Mouse (Mus musculus): Measurements from ENCODE around the gene Krt7.

Gene Krt7

DNA sequence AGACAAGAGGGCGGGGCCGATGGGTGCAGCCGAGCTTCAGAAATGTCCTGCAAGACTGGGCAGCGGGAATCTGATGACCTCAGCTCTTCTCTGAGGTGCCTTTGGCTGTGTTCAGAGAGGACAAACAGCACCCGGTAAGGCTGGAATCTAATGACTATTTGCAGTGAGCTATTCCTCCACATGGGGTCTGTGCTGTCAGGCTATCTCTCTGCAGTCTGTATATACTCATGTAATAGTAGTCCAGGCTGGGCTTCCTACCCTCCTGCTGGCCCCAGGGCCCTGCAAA, 34.1 kb upstream of the Krt7 start:
- no peak for DNase-seq (ENCODE audit: low spot score in 2 of 2)

DNA sequence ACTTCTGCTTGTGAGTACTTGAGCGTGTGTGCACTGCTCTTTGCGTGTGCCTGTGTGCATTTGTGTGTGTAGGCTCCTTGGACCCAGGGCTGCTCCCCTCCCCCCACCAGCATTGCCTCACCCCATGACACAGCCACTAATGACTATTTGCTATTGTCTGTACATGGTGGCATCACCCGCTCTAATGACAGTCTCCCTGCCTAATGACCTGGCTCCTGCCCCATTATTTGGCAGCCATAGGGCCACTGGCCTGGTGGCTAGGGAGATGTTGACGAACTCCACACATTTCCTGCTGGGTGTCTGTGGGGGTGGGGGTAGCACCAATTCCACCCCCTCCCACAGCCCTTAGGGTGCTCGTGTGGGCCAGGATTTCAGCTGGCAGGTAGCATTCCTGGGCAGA, 32.2 kb upstream of the Krt7 start:
- no peak for DNase-seq (ENCODE audit: low spot score in 2 of 2)

DNA sequence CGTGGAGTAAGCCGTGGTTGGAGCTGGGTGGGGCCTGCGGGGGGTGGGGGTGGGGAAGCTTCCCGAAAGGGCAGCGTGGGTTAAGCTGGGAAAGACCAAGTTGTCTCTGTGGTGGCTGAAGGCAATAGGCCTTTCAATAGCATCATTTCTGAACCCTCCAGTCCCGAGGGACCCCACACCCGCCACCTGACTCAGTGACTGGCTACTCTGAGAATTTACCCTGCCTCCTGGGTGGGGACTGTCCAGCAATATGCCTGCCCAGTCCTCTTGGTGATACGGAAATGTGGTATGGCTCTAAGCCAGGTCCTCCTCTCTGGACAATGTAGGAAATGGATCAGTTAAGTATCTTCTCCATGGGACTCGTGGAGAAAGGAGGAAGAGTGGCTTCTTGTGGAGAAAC, 29.1 kb upstream of the Krt7 start:
- DNase-seq (ENCODE audit: low spot score in 2 of 2): no peak

- DNase-seq (ENCODE audit: low spot score in 2 of 2): no peak
These were observed 28.0 kb upstream of the Krt7 start for GRCm38 (mm10) chr15:101382811-101383210.

DNA sequence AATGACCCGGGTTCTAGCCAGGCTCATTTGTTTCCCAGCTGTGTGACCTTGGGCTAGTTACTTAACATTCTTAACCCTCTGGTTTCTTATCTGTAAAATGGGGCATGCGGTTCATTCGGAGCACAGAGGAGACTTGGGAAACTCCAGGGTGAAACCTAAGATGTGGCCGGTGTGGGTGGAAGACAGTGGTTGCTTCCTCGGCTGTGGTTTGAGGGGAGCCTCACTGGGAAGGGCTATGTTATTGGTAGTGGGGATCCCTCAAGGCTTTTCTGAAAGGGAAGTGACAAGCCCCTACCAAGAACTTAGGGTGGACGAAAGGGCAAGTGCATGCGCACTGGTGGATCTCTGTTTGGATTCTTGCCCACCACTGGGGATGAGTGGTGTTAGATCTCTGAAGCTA, 26.2 kb upstream of the Krt7 start:
- DNase-seq (ENCODE audit: low spot score in 2 of 2): no peak

DNA sequence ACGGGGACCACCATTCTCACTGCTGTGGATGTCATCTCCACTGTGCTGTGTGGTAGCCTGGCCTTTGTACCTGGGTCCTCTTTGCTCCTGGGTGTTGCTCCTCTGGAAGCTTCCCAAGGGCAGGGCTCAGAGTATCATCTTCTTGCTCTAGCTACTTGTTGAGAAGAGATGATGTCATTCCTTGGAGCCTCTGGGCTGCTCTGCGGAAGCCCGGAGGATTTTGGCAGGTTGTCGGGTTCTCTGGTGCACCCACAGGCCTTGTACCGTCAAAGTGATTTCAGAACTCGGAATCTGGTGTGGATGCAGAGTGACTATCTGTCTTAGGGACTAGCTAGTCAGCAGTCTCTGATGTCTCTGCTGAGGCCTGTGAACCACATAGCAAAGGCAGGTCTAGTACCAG, 25.8 kb upstream of the Krt7 start:
- no peak for DNase-seq (ENCODE audit: low spot score in 2 of 2)

GRCm38 (mm10) chr15:101387176-101387575, 23.7 kb upstream of the Krt7 start:
- no peak for DNase-seq (ENCODE audit: low spot score in 2 of 2)

DNA sequence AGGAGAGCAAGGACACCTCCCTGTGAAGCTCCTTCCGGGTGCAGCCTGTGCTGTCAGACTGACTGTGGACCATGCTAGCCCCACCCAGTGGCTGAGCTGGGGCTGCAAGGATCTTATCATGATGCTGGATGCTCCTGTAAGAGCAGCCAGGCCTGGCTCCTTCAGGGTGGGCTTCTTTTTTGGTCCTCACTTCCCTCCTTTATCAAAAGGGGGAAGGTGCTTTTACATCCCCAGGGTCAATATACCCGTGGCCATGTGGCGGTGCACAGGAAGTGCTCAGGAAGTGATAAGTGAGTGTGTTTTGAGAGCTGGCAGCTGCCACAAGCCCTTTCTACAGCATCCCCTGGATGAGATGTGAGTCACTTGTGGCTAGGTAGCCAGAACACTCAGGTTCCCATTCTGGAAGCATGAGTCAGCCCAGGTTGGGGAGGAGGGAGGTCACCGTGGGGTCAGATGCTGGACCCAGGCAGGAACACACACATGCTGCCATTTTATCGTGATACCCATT, 22.8 kb upstream of the Krt7 start:
- DNase-seq (ENCODE audit: low spot score in 2 of 2): peak in 1 of 2 experiments; percentile 68

DNA sequence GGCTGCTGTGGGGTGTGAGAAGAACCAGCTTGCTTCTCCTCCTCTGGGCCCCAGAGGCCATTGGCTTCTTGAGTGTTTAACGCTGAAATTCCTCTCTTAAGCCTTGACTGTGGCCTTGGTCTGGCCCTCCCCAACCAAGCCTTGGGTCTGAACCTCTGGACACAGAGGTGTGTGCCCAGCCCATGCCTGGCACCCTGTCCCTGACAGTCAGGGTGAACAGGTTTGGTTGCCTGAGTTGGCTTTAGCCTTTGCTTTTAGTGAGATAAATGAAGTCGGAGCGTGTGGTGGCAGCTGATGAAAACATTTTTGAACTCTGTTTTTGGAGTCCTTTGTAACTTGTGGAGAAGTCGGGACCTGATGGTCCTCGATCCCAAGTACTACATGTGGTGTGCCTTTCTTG, 20.6 kb upstream of the Krt7 start:
- no peak for DNase-seq (ENCODE audit: low spot score in 2 of 2)

GRCm38 (mm10) chr15:101392251-101392650, 18.6 kb upstream of the Krt7 start:
- DNase-seq (ENCODE audit: low spot score in 2 of 2): no peak

GRCm38 (mm10) chr15:101394908-101395307, 15.9 kb upstream of the Krt7 start:
- no peak for DNase-seq (ENCODE audit: low spot score in 2 of 2)

DNA sequence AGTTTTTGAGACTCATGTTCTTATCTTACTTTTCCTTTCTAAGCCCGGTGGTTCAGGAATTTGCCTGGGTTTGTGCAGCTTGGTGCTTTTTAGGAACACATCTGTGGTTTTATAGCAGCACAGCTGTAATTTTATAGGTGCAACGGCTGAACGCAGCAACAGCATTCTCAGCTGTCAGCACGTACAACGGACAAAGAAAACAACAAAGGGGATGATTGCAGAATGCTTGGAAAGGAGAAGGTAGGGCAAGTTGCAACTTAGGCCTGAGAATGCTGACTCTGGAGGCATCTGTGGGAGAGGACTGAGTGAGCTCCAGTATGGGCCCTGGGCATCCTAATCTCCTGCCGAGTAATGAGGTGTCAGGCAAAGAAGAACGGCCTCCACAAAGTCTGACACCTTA, 14.4 kb upstream of the Krt7 start:
- DNase-seq (ENCODE audit: low spot score in 2 of 2): no peak

GRCm38 (mm10) chr15:101396921-101397320, 13.9 kb upstream of the Krt7 start:
- DNase-seq (ENCODE audit: low spot score in 2 of 2): no peak

GRCm38 (mm10) chr15:101397683-101398082, 13.2 kb upstream of the Krt7 start:
- no peak for DNase-seq (ENCODE audit: low spot score in 2 of 2)

- DNase-seq (ENCODE audit: low spot score in 2 of 2): no peak
These were observed 12.6 kb upstream of the Krt7 start for GRCm38 (mm10) chr15:101398269-101398668.

GRCm38 (mm10) chr15:101412188-101412587, 1.3 kb downstream of the Krt7 start:
- no peak for DNase-seq (ENCODE audit: low spot score in 2 of 2)

- no peak for DNase-seq (ENCODE audit: low spot score in 2 of 2)
These were observed 3.2 kb downstream of the Krt7 start for GRCm38 (mm10) chr15:101413916-101414635.

- DNase-seq (ENCODE audit: low spot score in 2 of 2): no peak
These were observed 4.1 kb downstream of the Krt7 start for GRCm38 (mm10) chr15:101414807-101415565.

DNA sequence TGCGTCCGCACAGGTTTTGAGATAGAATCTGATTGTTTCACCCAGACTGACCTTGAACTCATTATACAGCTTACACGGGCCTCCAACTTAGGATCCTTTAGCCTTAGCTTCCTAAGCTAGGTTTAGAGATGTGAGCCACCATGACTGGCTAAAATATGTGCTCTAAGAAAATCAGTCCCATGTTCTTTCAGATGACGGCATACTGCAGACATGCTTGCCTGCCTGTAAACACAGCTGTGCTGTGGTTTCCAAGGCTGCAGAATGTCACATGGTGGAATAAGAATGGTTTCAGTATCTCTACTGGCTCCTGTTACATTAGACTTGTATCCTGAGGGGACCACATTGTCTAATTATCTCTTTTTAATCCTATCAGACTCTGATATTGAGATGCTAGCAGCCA, 8.1 kb downstream of the Krt7 start:
- no peak for DNase-seq (ENCODE audit: low spot score in 2 of 2)

DNA sequence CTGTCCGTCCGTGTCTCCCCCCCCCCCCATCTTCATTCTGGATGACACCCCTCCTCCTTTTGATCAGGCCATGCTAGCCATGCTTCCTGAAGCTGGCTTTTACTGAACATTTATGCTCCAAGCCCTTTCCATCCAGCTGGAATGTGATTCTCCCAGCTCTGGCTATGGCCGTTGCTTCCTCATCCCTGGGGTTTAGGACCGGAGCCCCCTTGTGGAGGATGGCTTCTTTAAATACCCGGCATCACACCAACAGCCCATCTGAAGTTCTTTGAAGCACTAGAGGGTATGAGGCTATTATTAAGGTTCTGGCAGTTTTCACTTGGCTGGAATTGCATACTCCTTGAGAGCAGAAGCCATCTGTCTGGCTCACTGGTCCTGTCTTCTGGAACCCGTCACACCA, 10.1 kb downstream of the Krt7 start:
- DNase-seq (ENCODE audit: low spot score in 2 of 2): no peak

- no peak for DNase-seq (ENCODE audit: low spot score in 2 of 2)
These were observed 14.1 kb downstream of the Krt7 start for GRCm38 (mm10) chr15:101424914-101425313.

DNA sequence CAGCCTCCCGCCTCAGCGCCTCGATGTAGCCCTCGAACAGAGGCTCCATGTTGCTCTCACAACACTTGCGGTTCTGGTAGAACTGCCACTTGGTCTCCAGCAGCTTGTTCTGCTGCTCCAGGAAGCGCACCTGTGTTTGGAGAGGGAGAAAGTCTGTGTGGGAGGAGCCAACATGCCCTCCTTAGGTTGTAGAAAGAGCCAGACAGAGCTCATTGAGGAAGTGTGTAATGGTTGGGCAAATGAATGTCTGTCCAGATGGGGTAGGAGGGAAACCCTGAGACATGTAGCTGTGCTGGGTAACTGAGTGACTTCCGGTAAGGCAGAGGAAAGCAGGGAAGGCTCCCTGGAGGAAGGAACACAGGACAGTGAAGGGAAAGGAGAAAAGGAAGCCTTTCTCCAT, 25.8 kb downstream of the Krt7 start:
- DNase-seq (ENCODE audit: low spot score in 2 of 2): no peak

DNA sequence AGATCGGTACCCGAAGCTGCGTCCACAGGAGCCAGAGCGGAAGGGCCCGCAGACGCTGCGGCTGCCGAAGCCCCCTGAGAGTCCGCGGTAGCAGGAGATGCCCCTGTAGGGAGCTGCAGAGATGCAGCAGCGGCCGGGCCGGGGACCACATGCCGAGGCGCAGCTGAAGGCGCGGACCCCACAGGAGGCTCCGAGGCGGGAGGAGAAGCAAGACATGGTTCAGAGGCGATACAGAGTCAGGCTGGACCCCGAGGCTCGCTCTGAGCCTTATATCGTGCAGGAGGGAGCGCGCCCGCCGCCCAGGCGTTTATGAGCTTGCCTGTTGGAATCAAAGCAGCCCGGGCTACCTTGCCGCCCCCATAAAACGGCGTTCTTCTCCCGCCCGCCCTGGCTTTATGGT, 27.7 kb downstream of the Krt7 start, which contains the start of gene Krt87:
Krt87 (minus strand) TSS at position 250 of the 400 bp plus-strand sequence.
- no peak for DNase-seq (ENCODE audit: low spot score in 2 of 2)
